Mouse (Mus musculus) c-Kit-negative CD71-positive TER-119-positive erythroid progenitor cells, embryonic 14.5 days (primary cell): Measurements from ENCODE around the gene Rspo1.

Source experiments
- DNase-seq: peaks from one replicate; pipeline ENCODE4 v3.0.0-alpha.2; 2013; ENCODE audit warnings: low read depth, low spot score

Gene Rspo1

DNA sequence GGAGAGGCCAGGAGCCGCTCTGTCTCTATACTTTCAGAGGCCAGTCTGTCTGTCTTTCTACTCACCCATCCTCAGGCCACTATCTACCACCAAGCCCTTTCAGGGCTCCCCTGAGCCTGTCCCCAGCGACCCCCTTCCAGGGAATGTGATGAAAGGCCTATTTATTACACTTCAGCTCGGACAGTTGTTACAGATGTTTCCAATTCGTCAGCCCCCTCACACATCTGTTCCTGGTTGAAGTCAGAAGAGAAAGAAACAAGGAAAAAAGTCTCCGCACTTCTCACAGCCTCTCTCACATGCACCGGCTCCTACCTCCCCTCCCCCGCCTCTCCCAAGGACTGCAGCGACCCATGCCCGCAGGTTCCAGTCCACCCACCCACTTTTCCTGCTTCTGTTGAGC lies 13.9 kb upstream of the Rspo1 start:
- DNase-seq, result no peak

- DNase-seq, result no peak
Observed at GRCm38 (mm10) chr4:124973296-124973695, 12.9 kb upstream of the Rspo1 start.

GRCm38 (mm10) chr4:124978201-124978600 lies 8.0 kb upstream of the Rspo1 start:
- DNase-seq, result no peak

DNA sequence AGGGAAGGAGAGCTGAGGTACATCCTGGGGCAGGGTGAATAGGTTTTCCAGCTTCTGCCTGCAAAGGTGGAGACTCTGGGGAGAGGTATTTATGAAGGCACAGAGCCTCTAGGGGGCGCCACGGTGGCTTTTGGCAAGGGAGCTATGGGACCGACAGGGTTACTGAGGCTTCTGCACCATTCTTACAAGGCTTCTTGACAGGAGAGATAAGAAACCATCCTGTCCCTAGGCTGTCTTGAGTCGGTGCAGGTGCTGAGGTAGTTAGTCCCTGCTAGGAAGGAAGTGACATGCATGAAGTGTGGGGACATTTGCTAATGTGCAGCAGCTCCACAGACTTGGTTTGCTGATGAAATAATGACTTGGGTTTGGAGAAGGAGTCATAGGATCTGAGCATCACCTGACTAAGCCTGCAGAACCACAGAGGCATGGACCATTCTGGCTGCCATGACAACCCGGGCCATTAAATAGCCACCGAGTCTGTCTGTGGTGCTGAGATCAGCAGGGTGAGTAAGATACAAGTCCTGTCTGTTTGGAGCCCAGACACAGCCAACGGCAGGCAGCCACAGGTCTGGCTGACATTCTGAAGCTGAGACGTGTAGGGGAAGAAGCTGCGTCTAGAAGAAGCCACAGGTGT lies 2.2 kb upstream of the Rspo1 start:
- DNase-seq, result no peak

GRCm38 (mm10) chr4:124984871-124985670 lies 1.2 kb upstream of the Rspo1 start:
- DNase-seq, result no peak

DNA sequence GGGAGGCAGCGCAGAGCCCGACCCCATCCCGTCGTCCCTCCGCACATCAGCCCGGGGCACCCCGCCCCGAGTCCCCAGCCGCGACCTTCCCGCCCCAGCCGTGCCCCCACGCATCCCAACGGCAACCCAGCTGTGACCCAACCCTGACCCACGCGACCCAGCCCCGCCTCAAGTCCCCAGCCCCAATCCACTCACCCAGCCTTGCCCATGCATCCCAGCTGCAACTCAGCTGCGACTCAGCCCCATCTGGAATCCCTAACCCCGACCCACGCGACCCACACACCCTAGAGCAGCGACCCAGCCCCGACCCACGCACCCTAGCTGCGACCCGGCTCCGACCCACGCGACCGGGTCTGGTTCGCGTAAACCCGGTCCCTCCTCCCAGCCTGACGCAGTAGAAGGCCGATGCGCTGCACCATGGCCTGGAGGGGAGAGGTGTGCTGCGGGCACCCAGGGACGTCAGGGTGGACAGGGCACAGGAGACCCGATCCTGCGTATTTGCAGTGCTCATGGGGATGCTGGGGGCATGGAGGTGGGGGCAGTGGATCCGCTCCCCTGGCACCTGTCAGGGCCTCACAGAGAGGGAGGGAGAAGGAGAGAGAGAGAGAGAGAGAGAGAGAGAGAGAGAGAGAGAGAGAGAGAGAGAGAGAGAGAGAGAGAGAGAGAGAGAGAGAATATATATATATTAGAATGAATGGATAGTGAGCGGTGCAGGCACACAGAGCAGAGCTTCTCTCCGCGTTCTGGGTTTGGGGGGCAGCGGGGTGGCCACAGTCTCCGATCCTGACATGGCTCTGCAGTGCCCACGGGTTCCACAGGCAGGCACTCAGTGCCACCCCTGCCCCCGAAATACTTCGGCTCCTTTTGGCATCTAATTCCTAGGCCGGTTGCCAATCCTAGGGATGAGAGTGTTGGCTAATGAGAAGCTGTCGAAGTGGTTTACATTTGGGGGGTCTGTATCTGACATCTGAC lies 795 bp downstream of the Rspo1 start:
- no peak for DNase-seq

DNA sequence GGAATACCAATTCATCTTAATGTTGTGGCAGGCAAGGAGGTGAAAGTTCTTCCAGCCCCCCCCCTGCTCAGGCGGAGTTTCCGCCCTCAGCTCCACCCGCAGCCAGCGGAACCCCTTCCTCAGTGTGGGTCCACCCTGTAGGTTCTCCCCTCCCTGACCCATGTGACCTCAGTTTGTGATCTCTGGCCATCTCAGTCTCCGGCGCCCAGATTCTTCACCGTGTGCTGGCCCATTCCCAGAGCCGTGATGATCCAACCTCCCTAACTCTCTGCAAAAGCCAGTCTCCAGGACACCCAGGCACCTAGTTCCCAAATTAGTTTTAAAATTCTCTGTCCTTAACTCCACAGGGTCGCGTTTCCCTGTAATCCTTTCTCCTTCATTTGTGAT lies 1.5 kb downstream of the Rspo1 start:
- no peak for DNase-seq

GRCm38 (mm10) chr4:124988382-124988781 lies 2.2 kb downstream of the Rspo1 start:
- DNase-seq, result no peak

DNA sequence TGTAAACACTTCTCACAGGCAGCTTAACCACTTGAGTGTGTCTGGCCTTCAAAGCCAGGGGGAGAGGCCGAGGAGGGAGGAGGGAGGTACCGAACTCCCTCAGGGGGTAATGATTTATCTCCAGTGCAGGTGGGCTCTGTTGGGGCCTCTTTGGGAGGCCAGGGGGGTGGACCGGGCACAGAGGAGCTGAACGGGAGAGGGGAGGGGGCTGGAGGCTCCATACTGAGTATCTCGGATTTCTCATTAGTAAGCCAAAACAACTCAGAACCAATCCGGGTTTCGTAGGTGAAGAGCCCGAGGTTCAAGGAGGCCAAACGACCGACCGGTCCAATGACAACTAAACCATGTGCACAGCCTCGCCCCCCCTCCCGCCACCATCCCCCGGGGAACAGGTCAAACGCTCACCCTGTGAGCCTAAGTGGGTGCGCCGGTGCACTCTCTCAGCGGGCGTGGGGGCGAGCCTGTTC lies 3.6 kb downstream of the Rspo1 start:
- no peak for DNase-seq

GRCm38 (mm10) chr4:124990325-124990724 lies 4.1 kb downstream of the Rspo1 start:
- DNase-seq, result no peak

DNA sequence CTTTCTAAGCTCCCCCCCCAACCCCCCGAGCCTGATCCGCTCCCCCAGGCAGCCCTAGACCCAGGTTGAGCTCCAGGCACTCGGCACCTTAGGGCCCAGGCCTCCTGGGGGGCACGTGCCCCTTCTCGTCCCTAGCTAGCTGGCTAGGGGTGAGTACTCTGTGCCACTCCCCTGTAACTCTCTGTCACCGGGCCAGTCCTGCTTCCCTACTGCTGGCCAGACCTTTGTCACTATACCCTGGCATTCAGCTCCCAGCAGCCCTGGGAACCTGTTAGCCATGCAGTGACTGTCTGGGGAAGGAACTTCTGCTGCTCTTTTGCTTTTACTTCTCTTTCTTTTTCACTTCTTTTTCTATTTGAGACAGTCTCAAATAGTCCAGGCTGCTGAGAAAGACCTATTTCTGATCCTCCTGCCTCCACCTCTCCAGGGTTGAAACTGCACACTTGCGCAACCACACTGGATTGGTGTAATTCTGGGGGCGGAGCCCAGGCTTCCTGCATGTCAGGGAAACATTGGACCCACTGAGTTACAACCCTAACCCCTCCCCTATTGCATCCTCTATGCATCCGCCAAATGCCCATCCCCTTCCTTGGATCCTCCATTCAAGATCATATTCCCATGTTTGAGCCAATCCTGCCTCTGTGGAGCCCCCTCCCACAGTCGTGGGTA lies 11.4 kb downstream of the Rspo1 start:
- no peak for DNase-seq

- DNase-seq, result no peak
Observed at GRCm38 (mm10) chr4:124999548-124999947, 13.3 kb downstream of the Rspo1 start.

DNA sequence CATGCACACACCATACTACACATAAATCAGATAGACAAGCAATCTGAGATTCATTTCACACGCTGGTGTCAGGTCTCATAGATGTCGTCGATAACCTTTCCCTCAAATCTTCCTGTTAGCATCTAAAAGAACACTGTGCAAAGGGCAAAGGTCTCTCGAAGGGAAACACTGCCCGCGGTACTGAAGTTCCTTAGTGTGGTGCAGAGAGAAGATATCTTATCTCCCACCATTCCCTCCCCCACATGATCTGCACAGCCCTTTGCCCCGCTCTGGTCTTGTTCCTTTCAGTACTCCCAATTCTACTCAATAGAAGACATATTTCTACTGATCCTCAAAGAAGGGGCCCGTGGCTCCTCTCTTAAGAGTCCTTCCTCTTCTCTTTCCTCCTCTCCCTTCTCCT lies 16.7 kb downstream of the Rspo1 start:
- no peak for DNase-seq

GRCm38 (mm10) chr4:125004886-125005285 lies 18.7 kb downstream of the Rspo1 start:
- DNase-seq, result no peak

DNA sequence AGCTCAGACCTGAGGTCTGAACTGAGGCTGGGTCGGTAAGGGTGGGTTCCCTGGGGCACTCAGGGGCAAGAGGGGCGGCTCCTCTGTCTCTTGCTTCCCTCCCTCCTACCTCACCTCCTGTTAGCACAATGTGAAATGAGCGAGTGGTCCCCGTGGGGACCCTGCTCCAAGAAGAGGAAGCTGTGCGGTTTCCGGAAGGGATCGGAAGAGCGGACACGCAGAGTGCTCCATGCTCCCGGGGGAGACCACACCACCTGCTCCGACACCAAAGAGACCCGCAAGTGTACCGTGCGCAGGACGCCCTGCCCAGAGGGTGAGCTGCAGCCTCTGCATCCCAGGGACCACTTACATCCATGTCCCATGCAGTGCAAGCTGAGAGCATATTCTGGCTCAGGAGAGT lies 21.2 kb downstream of the Rspo1 start:
- DNase-seq, result no peak

DNA sequence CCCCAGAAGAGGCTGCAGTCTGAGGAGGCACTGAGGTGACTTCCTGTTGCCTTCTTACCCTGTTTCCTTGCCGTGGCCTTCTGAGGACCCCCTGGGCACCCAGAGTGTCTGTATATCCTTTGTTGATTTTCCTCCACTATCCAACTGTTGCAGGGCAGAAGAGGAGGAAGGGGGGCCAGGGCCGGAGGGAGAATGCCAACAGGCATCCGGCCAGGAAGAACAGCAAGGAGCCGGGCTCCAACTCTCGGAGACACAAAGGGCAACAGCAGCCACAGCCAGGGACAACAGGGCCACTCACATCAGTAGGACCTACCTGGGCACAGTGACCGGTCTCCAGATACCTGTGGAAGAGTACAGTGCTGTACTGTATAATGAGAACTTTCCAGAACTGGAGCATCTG lies 22.0 kb downstream of the Rspo1 start:
- no peak for DNase-seq

GRCm38 (mm10) chr4:125008712-125009111 lies 22.5 kb downstream of the Rspo1 start:
- DNase-seq, result no peak

GRCm38 (mm10) chr4:125015806-125016635 lies 29.8 kb downstream of the Rspo1 start, which contains the start of gene Gnl2:
TSS of gene Gnl2 (plus strand) at chr4:125016585.
- no peak for DNase-seq

DNA sequence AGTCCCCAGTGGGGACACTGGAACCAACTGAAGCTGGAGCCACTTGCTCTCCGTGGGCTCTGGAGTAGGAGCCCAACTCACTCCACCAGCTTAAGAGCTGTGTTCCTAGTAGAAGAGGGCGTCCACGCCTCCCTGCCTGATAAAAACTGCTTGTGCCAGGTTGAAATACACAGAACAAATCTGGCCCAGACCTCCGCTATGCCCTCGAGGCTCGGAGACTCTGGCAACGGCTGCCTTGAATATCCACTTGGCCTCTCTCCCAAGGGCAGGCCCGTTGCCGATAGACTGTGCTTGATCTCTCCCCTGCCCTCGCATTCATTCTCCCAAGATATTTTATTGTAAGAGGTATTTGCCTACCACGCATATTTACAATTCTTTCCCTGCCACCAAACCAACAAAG lies 31.2 kb downstream of the Rspo1 start:
- DNase-seq, result no peak

- no peak for DNase-seq
Observed at GRCm38 (mm10) chr4:125020780-125021538, 34.7 kb downstream of the Rspo1 start.
